Mouse (Mus musculus) limb, embryonic 13.5 days (tissue): ENCODE data around the gene Eps15l1. TPM values are rescaled to one million over a fixed set of nuclear protein-coding genes. Genes with fewer than 3 reads are reported as not detected.

Experiments used
- ATAC-seq: fragments of 200-750 bp; cut with Nextera tagmentation; 2 replicates; pipeline ENCODE4 v1.8.0; 2017; ENCODE audit warnings: low read depth, moderate number of reproducible peaks, moderate TSS enrichment; ENCODE audit not compliant: low FRiP score
- H3K27ac ChIP-seq: fragments of 300-500 bp; sonication (generic); 2 replicates; pipeline ENCODE4 v1.5.1; 2015; ENCODE audit warnings: inconsistent platforms, mild to moderate bottlenecking, moderate library complexity
- H3K27me3 ChIP-seq: fragments of 300-500 bp; sonication (generic); 2 replicates; pipeline ENCODE4 v1.6.1; 2015; ENCODE audit warnings: mild to moderate bottlenecking, inconsistent platforms
- H3K36me3 ChIP-seq: fragments of 300-500 bp; sonication (generic); 2 replicates; pipeline ENCODE4 v1.6.1; 2015; ENCODE audit warnings: inconsistent platforms, mild to moderate bottlenecking, moderate library complexity
- H3K4me1 ChIP-seq: fragments of 300-500 bp; sonication (generic); 2 replicates; pipeline ENCODE4 v1.6.1; 2015; ENCODE audit warnings: inconsistent platforms
- H3K4me2 ChIP-seq: fragments of 300-500 bp; sonication (generic); replicated peaks from 2 replicates; pipeline ENCODE4 v1.6.1; 2015; ENCODE audit warnings: inconsistent platforms, mild to moderate bottlenecking, moderate library complexity
- H3K4me3 ChIP-seq: fragments of 300-500 bp; sonication (generic); 2 replicates; pipeline ENCODE4 v1.5.1; 2015; ENCODE audit warnings: moderate library complexity, mild to moderate bottlenecking, inconsistent platforms
- H3K9ac ChIP-seq: fragments of 300-500 bp; sonication (generic); 2 replicates; pipeline ENCODE4 v1.6.1; 2015; ENCODE audit warnings: mild to moderate bottlenecking, inconsistent platforms
- H3K9me3 ChIP-seq: fragments of 300-500 bp; sonication (generic); 2 replicates; pipeline ENCODE4 v1.6.1; 2016; ENCODE audit warnings: inconsistent platforms
- WGBS: fragments of 180-500 bp; shearing (Covaris S2); methylation state at CpG from one replicate; pipeline ENCODE4 v1.1.7; 2015; 5-methylcytosine and 5-hydroxymethylcytosine counted together
- polyA plus RNA-seq: library from polyadenylated mRNA; unstranded; fragments of >200 nt; fragmentation: Nextera tagmentation; extraction: Ambion mirVana; gene quantifications from 2 replicates; pipeline ENCODE4 v1.2.1, GENCODE M21; 2015

Gene Eps15l1
- polyA plus RNA-seq, 1 experiment from 2014 or later = 65.3 TPM

DNA sequence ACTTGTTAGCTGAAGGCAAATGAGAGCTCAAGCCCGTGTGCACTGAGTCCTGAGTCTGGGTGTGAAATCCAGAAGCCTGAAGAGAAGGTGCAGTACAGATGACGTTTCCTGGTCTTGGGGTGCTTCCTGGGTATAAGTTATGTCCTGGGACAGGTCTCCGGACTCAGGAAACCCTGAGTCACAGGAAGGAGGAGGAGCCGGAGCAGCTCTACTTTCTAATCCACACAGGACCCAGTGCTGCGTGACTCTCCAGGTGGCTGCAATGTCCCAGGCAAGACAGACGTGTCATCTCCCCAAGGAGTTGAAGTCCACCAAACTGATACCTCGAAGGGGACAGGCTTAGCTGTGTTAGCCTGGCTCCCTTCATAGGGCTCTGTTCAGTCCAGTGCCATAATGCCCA is 57.8 kb downstream of the Eps15l1 start:
- Histone ChIP-seq H3K36me3 (peaks cover 97% of the 10 kb centered on the region), H3K4me2 (no peak overlapping the region), H3K9me3 (no peaks in the 10 kb centered on the region), H3K4me1 (no peaks in the 10 kb centered on the region), H3K27ac (no peak overlapping the region), H3K27me3 (no peaks in the 10 kb centered on the region), H3K9ac (no peak overlapping the region), H3K4me3 (no peak overlapping the region)
- ATAC-seq = no peak
- WGBS = 84% methylated on average over 7 of the region's 7 CpGs

DNA sequence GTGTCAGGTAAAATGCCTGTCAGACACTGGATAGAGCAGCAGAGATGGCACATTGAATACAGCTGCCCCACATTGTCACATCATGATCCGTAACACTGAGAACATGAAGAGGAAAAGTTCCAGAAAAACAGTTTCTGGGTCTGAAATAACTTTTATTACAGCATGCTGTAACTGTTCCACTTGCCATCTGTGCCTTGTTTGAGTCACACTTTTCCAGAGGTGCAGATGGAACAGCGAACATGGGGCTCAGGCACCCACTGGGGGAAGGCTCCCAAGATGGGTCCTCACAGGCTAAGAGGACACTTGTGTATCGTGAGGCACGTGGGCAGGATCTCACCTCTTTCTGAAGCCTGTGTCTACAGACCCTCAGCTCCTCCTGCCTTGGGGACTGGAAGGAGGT is 58.5 kb downstream of the Eps15l1 start:
- WGBS = 93% methylated on average over 4 of the region's 4 CpGs
- H3K4me1 ChIP-seq = no peaks in the 10 kb centered on the region

DNA sequence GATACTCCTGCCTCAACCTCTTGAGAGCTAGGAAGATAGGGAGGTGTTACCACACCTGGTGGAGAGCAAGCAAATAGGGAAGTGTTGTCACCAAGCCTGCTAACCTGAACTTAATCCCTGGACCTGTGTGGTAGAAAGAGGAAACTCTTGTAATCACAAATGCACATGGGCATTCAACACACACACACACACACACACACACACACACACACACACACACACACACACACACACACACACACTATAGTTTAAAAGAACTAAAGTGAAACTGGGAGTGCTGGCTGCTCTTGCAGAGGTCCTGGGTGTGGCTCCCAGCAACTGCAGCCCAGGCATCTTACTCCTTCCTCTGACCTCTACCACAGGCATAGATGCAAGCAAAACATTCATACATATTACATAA is 61.1 kb downstream of the Eps15l1 start:
- Histone ChIP-seq H3K4me1 (no peaks in the 10 kb centered on the region), H3K9ac (no peak overlapping the region), H3K36me3 (peaks cover 97% of the 10 kb centered on the region), H3K27ac (no peak overlapping the region), H3K9me3 (no peaks in the 10 kb centered on the region), H3K4me2 (no peak overlapping the region), H3K27me3 (no peaks in the 10 kb centered on the region), H3K4me3 (no peak overlapping the region)
- no peak for ATAC-seq

More for the DNA sequence above, 58.5 kb downstream of the Eps15l1 start:
- Histone ChIP-seq H3K36me3 (peaks cover 97% of the 10 kb centered on the region), H3K27me3 (no peaks in the 10 kb centered on the region), H3K9me3 (no peaks in the 10 kb centered on the region), H3K9ac (no peak overlapping the region), H3K4me3 (no peak overlapping the region), H3K27ac (no peak overlapping the region), H3K4me2 (no peak overlapping the region)
- ATAC-seq = no peak

DNA sequence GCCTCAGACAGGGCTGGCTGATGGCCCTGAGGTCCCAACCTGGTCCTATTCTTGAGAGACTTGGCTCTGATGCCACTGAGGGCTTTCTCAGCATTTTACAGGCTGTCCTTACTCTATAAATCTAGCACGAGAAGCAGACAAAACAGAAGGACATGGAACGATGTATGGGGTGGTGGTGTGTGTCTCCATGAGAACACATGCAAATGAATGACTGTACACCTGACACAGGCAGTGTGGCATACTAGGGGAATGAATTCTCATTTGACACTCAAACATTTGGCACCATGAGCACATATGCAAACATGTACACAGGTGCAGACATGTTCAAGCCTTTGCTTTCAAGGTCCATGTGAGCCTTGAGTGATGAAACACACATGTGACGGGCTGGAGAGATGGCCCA is 64.7 kb downstream of the Eps15l1 start:
- Histone ChIP-seq H3K4me3 (no peak overlapping the region), H3K27ac (no peak overlapping the region), H3K36me3 (peaks cover 96% of the 10 kb centered on the region), H3K4me1 (no peaks in the 10 kb centered on the region), H3K9me3 (no peaks in the 10 kb centered on the region), H3K4me2 (no peak overlapping the region), H3K27me3 (no peaks in the 10 kb centered on the region), H3K9ac (no peak overlapping the region)
- no peak for ATAC-seq
- WGBS = 88% methylated on average over 3 of the region's 3 CpGs

DNA sequence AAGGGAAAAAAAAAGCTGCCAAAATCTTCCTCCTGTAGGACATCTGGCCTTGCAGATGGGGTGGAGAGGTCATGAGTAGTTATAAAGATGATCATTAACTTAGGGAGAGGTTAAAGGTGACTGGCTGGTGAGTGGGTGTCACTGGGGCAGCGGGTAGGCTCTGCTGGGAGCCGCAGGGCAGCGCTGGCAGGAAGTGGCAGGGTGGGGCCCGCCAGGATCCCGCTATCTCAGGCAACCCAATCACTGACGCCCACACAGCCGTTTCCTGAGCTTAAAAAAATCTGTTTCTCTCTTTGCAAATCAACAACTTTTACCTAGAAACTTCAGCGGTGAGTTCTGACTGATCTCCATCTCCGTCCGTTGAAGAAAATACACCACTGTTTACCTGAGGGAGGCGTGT is 67.0 kb downstream of the Eps15l1 start:
- no peak overlapping the region for H3K9ac ChIP-seq
- peaks cover 76% of the 10 kb centered on the region for H3K36me3 ChIP-seq
- H3K4me1 ChIP-seq = no peaks in the 10 kb centered on the region
- H3K27me3 ChIP-seq = no peaks in the 10 kb centered on the region
- WGBS = 64% methylated on average over 11 of the region's 11 CpGs
- no peak overlapping the region for H3K4me2 ChIP-seq
- no peak overlapping the region for H3K4me3 ChIP-seq
- no peaks in the 10 kb centered on the region for H3K9me3 ChIP-seq
- H3K27ac ChIP-seq = no peak overlapping the region
- ATAC-seq = no peak

DNA sequence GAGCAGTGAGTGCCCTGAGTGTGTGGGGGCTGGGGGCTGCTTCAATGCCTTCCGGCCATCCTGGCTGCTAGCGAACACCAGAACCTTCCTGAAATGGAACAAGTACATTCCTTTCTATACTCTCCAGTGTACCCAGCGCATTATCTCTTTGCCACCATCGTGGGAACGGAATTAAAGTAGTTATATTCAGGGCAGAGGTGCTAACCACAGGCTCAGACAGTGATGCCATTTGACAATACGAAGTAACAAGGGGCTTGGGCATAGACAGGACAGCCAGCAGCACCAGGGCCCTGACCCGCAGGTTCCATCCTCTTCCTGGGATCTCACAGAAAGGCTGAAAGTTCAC is 67.6 kb downstream of the Eps15l1 start:
- 90% methylated on average over 7 of the region's 7 CpGs for WGBS

GRCm38 (mm10) chr8:72352951-72353699 is 68.1 kb downstream of the Eps15l1 start:
- no peak overlapping the region for H3K9ac ChIP-seq
- peaks cover 73% of the 10 kb centered on the region for H3K36me3 ChIP-seq
- H3K9me3 ChIP-seq = no peaks in the 10 kb centered on the region
- no peak for ATAC-seq
- 85% methylated on average over 8 of the region's 8 CpGs for WGBS
- H3K27me3 ChIP-seq = no peaks in the 10 kb centered on the region
- no peak overlapping the region for H3K4me3 ChIP-seq
- no peak overlapping the region for H3K27ac ChIP-seq
- H3K4me1 ChIP-seq = no peaks in the 10 kb centered on the region
- no peak overlapping the region for H3K4me2 ChIP-seq

More for the DNA sequence above, 67.6 kb downstream of the Eps15l1 start:
- no peak overlapping the region for H3K4me3 ChIP-seq
- no peaks in the 10 kb centered on the region for H3K4me1 ChIP-seq
- no peak overlapping the region for H3K27ac ChIP-seq
- no peaks in the 10 kb centered on the region for H3K9me3 ChIP-seq
- no peak for ATAC-seq
- H3K9ac ChIP-seq = no peak overlapping the region
- peaks cover 73% of the 10 kb centered on the region for H3K36me3 ChIP-seq
- H3K4me2 ChIP-seq = no peak overlapping the region
- H3K27me3 ChIP-seq = no peaks in the 10 kb centered on the region

DNA sequence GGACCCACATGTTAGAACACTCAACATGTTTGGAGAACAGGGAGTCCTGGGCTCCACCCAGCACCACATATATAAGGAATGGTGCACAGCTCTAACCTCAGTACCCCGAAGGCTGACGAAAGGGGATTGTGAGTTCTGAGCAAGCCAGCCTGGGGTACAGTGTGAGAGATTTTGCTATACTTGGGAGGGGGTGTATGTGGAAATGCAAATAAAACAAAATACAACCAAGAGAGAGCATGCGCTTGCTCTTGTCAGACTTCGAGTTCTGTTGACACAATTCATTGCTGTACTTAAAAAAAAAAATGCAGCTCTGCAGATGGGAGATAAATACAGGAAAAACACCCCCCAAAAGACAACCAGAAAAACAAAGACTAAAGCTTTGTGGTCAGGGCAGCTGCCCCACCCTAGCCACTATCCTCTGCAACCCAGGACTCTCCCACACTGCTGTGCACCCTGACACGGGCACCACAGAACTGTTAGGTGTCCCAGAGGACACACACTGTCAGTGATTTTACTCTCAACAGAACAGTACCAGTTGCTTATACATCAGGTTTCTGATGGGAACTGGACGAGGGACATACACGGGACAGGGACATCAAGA is 69.8 kb downstream of the Eps15l1 start:
- Histone ChIP-seq H3K36me3 (peaks cover 72% of the 10 kb centered on the region), H3K9ac (no peak overlapping the region), H3K4me1 (no peaks in the 10 kb centered on the region), H3K27ac (no peak overlapping the region), H3K4me3 (no peak overlapping the region), H3K9me3 (no peaks in the 10 kb centered on the region), H3K4me2 (no peak overlapping the region), H3K27me3 (no peaks in the 10 kb centered on the region)
- ATAC-seq = no peak
- 91% methylated on average over 7 of the region's 7 CpGs for WGBS

GRCm38 (mm10) chr8:72350727-72351126 is 70.5 kb downstream of the Eps15l1 start:
- Histone ChIP-seq H3K9me3 (no peaks in the 10 kb centered on the region), H3K36me3 (peaks cover 72% of the 10 kb centered on the region), H3K4me1 (no peaks in the 10 kb centered on the region), H3K27ac (no peak overlapping the region), H3K4me2 (no peak overlapping the region), H3K4me3 (no peak overlapping the region), H3K9ac (no peak overlapping the region), H3K27me3 (no peaks in the 10 kb centered on the region)
- WGBS = 90% methylated on average over 8 of the region's 8 CpGs
- no peak for ATAC-seq

GRCm38 (mm10) chr8:72349838-72350237 is 71.4 kb downstream of the Eps15l1 start:
- H3K4me2 ChIP-seq = no peak overlapping the region
- 94% methylated on average over 9 of the region's 9 CpGs for WGBS
- H3K27ac ChIP-seq = no peak overlapping the region
- peaks cover 72% of the 10 kb centered on the region for H3K36me3 ChIP-seq
- no peaks in the 10 kb centered on the region for H3K4me1 ChIP-seq
- no peak for ATAC-seq
- no peak overlapping the region for H3K9ac ChIP-seq
- H3K27me3 ChIP-seq = no peaks in the 10 kb centered on the region
- H3K4me3 ChIP-seq = no peak overlapping the region
- H3K9me3 ChIP-seq = no peaks in the 10 kb centered on the region

- H3K4me2 ChIP-seq = no peak overlapping the region
- H3K4me1 ChIP-seq = no peaks in the 10 kb centered on the region
- no peaks in the 10 kb centered on the region for H3K9me3 ChIP-seq
- H3K9ac ChIP-seq = no peak overlapping the region
- H3K27ac ChIP-seq = no peak overlapping the region
- H3K27me3 ChIP-seq = no peaks in the 10 kb centered on the region
- ATAC-seq = no peak
- peaks cover 72% of the 10 kb centered on the region for H3K36me3 ChIP-seq
- 81% methylated on average over 1 of the region's 1 CpGs for WGBS
- no peak overlapping the region for H3K4me3 ChIP-seq
These were observed 72.3 kb downstream of the Eps15l1 start for GRCm38 (mm10) chr8:72348956-72349355.

- Histone ChIP-seq H3K9ac (no peak overlapping the region), H3K36me3 (peaks cover 71% of the 10 kb centered on the region), H3K27me3 (no peaks in the 10 kb centered on the region), H3K4me3 (no peak overlapping the region), H3K9me3 (no peaks in the 10 kb centered on the region), H3K4me1 (no peaks in the 10 kb centered on the region), H3K4me2 (no peak overlapping the region), H3K27ac (no peak overlapping the region)
- no peak for ATAC-seq
- WGBS = 97% methylated on average over 2 of the region's 2 CpGs
These were observed 73.1 kb downstream of the Eps15l1 start for GRCm38 (mm10) chr8:72348114-72348513.

DNA sequence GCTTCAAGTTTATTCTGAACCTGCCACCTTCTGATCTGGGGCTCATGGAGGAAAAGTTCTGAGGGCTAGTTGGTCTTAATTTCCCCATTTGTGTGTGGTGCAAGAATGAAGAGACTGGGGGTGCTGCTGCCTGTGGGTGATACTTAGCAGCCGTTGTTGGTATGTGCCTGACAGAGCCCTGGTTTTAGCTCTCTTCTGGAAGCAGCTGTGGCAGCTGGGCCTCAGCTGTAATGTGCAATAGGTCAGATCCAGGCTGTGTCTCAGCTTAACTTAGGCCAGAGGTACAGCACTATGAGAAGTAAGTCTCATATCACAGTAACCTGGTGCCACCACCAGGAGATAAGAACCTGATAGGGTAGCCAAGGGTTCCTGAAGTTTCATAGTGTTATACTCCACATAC is 73.7 kb downstream of the Eps15l1 start:
- no peak for ATAC-seq
- Histone ChIP-seq H3K9ac (no peak overlapping the region), H3K4me1 (no peaks in the 10 kb centered on the region), H3K27me3 (no peaks in the 10 kb centered on the region), H3K27ac (no peak overlapping the region), H3K4me2 (no peak overlapping the region), H3K9me3 (no peaks in the 10 kb centered on the region), H3K4me3 (no peak overlapping the region), H3K36me3 (peaks cover 71% of the 10 kb centered on the region)
- 73% methylated on average over 1 of the region's 1 CpGs for WGBS
